Mouse (Mus musculus): ENCODE data around the gene Shisal2a.
"Not testable (repeated sequence)": the region's sequence is repeated elsewhere in the genome, so short reads cannot be mapped to it uniquely, and the experiment has no call there.

The Shisal2a gene

DNA sequence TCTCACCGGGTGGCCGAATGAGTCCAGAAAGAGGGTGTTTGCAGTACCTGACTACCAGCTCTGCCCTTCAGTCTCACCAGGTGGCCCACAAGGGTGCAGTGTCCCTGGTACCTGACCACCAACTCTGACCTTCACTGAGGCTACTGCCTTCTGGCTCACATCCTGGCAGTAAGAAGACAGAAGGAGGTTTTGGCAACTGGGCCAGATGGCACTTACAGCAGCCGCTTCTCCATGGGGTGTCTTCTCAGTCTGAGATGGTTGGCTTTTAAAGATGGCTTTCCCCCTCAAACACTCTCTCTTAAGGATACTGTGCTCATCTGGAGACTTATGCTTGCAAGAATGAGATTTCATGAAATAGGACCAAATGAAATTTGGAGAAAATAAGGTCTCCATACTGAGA is 3.7 kb downstream of the Shisal2a start:
- in situ Hi-C loops (cut with MboI, MseI): no loop called here

GRCm38 (mm10) chr4:108372166-108372565 is 11.0 kb downstream of the Shisal2a start:
- in situ Hi-C loops (cut with MboI, MseI): no loop called here

- in situ Hi-C loops (cut with MboI, MseI): no loop called here
These were observed 11.7 kb downstream of the Shisal2a start for GRCm38 (mm10) chr4:108371421-108371820.

- in situ Hi-C loops (cut with MboI, MseI): no loop called here
These were observed 12.7 kb downstream of the Shisal2a start for GRCm38 (mm10) chr4:108370409-108370808.

DNA sequence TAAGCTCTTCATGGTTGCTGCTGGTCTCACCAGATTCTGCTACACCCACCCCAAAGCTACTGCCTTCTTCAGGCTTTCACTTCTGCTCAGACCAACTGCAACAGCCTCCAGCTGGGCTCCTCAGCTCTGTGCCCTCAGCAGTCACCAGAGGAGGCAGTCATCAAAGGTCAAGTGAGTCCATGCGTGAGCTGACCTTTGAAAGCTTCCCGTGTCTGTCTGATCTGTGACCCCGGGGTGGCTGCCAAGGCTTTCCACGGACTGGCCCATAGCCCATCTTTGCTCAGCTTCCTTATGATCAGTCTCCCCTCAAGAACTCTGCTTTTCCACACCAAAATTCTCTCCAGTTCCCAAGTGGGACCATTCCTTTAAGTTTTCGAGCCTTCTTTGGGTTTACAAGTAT is 13.9 kb downstream of the Shisal2a start:
- in situ Hi-C loops (cut with MboI, MseI): no loop called here

GRCm38 (mm10) chr4:108364111-108364476 is 19.1 kb downstream of the Shisal2a start:
- in situ Hi-C loops (cut with MboI, MseI): no loop called here

- in situ Hi-C loops (cut with MboI, MseI): no loop called here
These were observed 19.6 kb downstream of the Shisal2a start for GRCm38 (mm10) chr4:108363355-108364110.

- in situ Hi-C loops (cut with MboI, MseI): no loop called here
These were observed 20.6 kb downstream of the Shisal2a start for GRCm38 (mm10) chr4:108362321-108363261.

DNA sequence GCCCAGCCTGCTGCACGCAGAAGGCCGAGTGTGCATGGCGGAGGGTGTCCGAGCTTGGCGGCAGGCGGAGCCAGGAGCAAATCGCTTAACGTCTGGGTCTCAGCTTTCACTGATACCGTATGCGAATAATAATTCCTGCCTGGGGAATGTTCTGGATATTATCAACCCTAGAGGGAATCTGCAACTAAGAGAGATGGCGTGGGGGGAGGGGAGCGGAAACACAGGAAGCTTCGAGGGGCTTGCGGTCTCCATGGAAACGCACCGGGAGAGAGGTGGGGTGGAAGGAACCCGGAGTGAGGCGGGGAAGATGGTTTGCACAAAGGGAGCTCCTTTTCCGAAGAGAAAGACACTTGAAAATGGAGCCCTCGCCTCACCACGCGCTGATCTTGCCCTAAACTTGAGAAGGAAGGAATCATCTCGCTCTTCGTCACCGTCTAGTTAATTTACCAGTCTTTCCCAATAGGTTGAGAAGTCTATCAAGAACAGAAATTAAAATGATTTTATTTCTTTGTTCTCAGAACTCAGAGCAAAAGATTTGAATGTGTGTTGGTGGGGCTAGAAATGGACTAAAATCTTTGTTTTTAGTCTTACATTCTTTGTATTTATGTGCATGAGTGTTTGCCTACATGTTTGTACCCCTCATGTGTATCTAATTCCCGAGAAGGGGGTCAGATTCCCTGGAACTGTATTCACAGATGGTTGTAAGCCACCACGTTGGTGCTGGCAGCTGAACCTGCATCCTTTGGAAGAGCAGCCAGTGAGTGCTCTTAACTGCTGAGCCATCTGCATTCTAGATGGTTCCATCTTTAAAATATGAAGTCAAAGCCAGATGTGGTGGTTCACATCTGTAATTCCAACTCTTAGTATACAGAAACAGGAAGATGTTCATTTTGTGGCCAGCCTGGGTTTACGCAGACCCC is 22.8 kb downstream of the Shisal2a start:
- in situ Hi-C loops (cut with MboI, MseI): no loop called here

GRCm38 (mm10) chr4:108358498-108358897 is 24.7 kb downstream of the Shisal2a start:
- in situ Hi-C loops (cut with MboI, MseI): no loop called here

GRCm38 (mm10) chr4:108357458-108357857 is 25.7 kb downstream of the Shisal2a start:
- in situ Hi-C loops (cut with MboI, MseI): no loop called here

DNA sequence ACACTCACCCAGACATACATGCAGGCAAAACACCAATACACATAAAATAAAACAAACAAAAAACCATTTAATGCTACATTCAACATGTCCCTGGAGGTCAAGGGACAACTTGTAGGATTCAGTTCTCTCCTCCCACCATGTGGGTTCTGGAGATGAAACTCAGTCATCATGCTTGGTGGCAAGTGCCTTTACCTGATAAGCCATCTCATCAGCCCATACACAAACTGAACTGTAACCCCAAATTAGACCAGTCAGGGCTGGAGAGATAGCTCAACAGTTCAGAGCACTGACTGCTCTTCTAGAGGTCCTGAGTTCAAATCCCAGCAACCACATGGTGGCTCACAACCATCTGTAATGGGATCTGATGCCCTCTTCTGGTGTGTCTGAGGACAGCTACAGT is 29.6 kb downstream of the Shisal2a start:
- in situ Hi-C loops (cut with MboI, MseI): not testable (repeated sequence)

DNA sequence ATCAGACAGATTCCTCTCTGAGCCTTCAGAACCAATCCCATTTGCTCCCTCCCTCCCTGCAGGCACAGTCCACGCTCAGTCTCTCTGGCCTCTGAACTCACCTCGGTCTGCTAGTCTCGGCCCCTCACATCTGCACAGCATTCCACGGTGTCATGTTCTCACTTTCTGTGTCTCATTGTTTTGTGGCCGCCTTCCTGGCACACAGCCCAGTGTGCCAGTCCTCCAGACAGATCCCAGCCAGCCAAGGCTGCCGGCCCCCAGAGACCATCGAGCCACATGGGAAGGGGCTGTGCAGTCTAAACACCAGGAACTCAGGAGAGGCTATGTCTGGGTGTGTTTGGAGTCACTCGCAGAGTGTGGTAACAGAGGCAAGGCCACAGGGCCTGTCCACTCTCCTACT is 32.3 kb downstream of the Shisal2a start:
- in situ Hi-C loops (cut with MboI, MseI): no loop called here

GRCm38 (mm10) chr4:108349836-108350547 is 33.2 kb downstream of the Shisal2a start:
- in situ Hi-C loops (cut with MboI, MseI): loop anchor here (10.0 kb wide), 1 partner anchor 715 kb away; no protein-coding TSS in a partner anchor

DNA sequence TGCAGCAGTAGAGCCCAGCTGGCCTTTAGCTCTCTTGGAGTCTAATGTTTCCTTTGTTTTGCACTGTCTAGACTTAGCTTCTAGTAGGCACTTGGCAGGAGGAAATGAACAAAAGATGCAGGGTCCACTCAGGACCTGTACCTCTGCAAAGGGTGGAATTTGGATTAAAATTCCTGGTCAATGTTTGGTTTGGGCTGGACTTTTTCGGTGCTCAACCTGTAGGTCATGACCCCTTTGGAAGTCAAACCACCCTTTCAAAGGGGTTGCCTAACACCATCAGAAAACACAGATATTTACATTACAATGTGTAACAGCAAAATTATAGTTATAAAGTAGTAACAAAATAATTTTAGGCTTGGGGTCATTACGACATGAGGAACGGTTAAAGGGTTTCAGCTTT is 34.1 kb downstream of the Shisal2a start:
- in situ Hi-C loops (cut with MboI, MseI): loop anchor here (10.0 kb wide), 1 partner anchor 714 kb away; no protein-coding TSS in a partner anchor

- in situ Hi-C loops (cut with MboI, MseI): loop anchor here (10.0 kb wide), 1 partner anchor 714 kb away; no protein-coding TSS in a partner anchor
These were observed 34.8 kb downstream of the Shisal2a start for GRCm38 (mm10) chr4:108348256-108348875.

DNA sequence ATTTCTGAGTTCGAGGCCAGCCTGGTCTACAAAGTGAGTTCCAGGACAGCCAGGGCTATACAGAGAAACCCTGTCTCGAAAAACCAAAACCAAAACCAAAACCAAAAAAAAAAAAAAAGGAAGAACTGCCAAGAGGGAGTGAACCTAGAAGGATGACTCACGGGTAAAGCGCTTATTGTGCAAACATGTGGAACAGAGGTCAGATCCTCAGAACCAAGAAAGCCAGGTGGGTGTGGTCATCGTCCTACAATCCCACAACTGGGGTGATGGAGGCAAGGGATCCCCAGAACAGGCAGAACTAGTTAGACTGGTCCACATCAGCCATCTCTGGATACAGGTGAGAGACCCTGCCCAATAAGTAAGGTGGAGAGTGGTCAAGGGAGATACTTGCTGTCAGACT is 36.0 kb downstream of the Shisal2a start:
- in situ Hi-C loops (cut with MboI, MseI): loop anchor here (10.0 kb wide), 1 partner anchor 712 kb away; no protein-coding TSS in a partner anchor

DNA sequence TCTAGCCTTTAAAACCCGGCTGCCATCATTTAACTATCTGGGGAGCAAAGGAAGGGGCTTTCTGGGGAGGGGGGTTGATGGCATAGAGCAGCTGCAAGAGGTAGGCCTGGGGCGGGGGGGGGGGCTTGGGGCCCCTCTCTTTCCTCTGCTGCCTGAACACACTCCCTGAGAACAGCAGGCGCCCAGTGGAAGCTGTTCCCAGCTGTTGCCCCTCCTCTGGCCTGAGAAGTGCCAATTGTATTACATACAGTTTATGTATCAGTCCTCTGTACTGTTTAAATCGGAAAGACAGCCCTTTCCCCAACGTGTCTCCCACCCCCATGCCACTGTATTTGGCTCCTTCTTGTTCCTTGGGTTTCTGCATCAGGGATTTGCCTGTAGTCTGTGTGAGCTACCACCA is 37.3 kb downstream of the Shisal2a start:
- in situ Hi-C loops (cut with MboI, MseI): loop anchor here (10.0 kb wide), 1 partner anchor 711 kb away; no protein-coding TSS in a partner anchor

GRCm38 (mm10) chr4:108344631-108345083 is 38.5 kb downstream of the Shisal2a start:
- in situ Hi-C loops (cut with MboI, MseI): loop anchor here (10.0 kb wide), 1 partner anchor 710 kb away; no protein-coding TSS in a partner anchor

- in situ Hi-C loops (cut with MboI, MseI): no loop called here
These were observed 43.9 kb downstream of the Shisal2a start for GRCm38 (mm10) chr4:108339277-108339690.
